Mouse (Mus musculus) thymus, adult 2 months (tissue): Measurements from ENCODE around the gene Zfp60.

Experiments
- CTCF ChIP-seq: fragments of 200-500 bp; IDR thresholded peaks from 2 replicates; pipeline ENCODE4 v1.5.1; 2012; ENCODE audit warnings: mild to moderate bottlenecking, control low read depth, low read length, moderate library complexity, borderline replicate concordance; ENCODE audit not compliant: control insufficient read depth, poor library complexity, insufficient read depth; ENCODE audit errors: extremely low read depth
- POLR2A ChIP-seq: fragments of 200-500 bp; IDR thresholded peaks from 2 replicates; pipeline ENCODE4 v1.6.1; 2012; ENCODE audit warnings: mild to moderate bottlenecking, low read length, control low read depth, moderate library complexity; ENCODE audit not compliant: control insufficient read depth, poor library complexity, insufficient read depth; ENCODE audit errors: extremely low read depth

DNA sequence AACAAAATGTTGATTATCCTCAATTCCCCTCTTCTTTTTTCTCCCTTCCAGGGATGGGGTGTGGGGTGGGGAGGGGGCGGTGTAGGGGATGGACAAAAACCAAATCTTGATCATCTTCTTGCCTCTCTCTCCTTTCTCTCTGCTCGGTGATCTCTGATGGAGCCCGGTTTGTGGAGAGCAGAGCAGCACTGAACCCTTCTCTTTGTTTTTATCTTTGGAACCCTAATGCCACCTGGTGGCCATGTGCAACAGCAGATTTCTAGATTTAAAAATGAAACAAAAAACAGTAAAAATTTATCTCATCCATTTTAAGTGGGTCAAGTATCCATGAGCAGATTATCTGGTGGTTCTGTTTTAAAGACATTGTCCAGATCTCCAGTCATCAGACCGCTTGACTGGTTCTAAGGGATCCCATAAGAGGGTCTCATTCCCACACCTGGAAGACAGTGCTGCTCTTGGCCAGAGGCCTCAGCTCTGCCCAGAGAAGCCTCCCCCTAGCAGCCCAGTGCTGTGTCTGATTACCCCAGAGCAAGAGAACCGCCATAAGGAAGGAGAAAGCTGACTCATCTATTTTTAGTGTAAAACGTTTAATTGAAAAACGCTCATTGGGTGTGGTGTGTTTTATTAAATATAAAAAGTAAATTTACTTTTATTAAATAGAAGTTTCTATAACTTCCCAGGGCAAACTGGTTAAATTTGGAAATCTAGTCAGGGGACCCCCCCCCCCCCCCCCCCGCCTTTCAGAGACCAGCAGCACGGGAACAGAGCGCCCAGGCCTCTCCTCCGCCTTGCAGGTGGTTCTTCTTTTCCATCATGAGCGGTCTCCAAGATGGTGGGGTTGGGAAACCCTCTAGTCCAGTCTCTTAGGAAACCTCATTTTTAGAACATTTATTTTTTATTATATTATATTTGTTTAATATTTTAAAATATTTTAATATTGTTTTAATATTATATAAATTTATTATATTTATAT lies 5.3 kb upstream of the Zfp60 start:
- TF ChIP-seq CTCF (no peak), POLR2A (no peak)
